Mouse (Mus musculus) MEL (cell line): ENCODE measurements around the gene Arid5b. TPM values are rescaled to one million over a fixed set of nuclear protein-coding genes. Genes with fewer than 3 reads are reported as not detected.

ENCODE experiments used
- DNase-seq: peaks from one replicate; pipeline ENCODE4 v3.0.0; 2011; ENCODE audit warnings: low read depth, low spot score
- H3K27ac ChIP-seq: 2 replicates; pipeline ENCODE4 v1.5.1; 2012; ENCODE audit warnings: low read depth, mild to moderate bottlenecking, control low read depth, low read length, moderate library complexity; ENCODE audit not compliant: control insufficient read depth
- H3K27me3 ChIP-seq, 2 experiments: fragments of 150-350 bp in 1 of 2; sonication (generic) in 1 of 2; 2 replicates each; pipeline ENCODE4 v1.6.1; 2012; ENCODE audit warnings: low read length in 2 of 2, mild to moderate bottlenecking in 2 of 2, improper control_type of control experiment in 1 of 2, moderate library complexity in 1 of 2; ENCODE audit not compliant: insufficient read depth in 2 of 2, control insufficient read depth in 1 of 2
- H3K36me3 ChIP-seq, 2 experiments: 2 replicates each; pipeline ENCODE4 v1.6.1; 2012 to 2014; ENCODE audit warnings: low read length in 2 of 2, improper control_type of control experiment in 1 of 2, inconsistent platforms in 1 of 2, mild to moderate bottlenecking in 1 of 2; ENCODE audit not compliant: insufficient read depth in 2 of 2, control insufficient read depth in 1 of 2
- H3K4me1 ChIP-seq, 2 experiments: fragments of 150-350 bp in 1 of 2; sonication (generic) in 1 of 2; 2 replicates each; pipeline ENCODE4 v1.6.1; 2012; ENCODE audit warnings: low read length in 2 of 2, improper control_type of control experiment in 1 of 2, mild to moderate bottlenecking in 1 of 2; ENCODE audit not compliant: insufficient read depth in 2 of 2, control insufficient read depth in 1 of 2
- H3K4me3 ChIP-seq, 2 experiments: fragments of 150-350 bp in 1 of 2; sonication (generic) in 1 of 2; 2 replicates each; pipeline ENCODE4 v1.5.1; 2012; ENCODE audit warnings: low read depth in 2 of 2, low read length in 2 of 2, mild to moderate bottlenecking in 2 of 2, moderate library complexity in 2 of 2, control low read depth in 1 of 2, improper control_type of control experiment in 1 of 2; ENCODE audit not compliant: control insufficient read depth in 1 of 2, insufficient read depth in 1 of 2
- H3K79me2 ChIP-seq: 2 replicates; pipeline ENCODE4 v1.6.1; 2012; ENCODE audit warnings: mild to moderate bottlenecking, low read length, moderate library complexity; ENCODE audit not compliant: control insufficient read depth, poor library complexity, insufficient read depth
- H3K9ac ChIP-seq: 2 replicates; pipeline ENCODE4 v1.6.1; 2012; ENCODE audit warnings: low read depth, mild to moderate bottlenecking, control low read depth, low read length, moderate library complexity; ENCODE audit not compliant: control insufficient read depth, poor library complexity, severe bottlenecking
- H3K9me3 ChIP-seq: fragments of 150-350 bp; sonication (generic); replicated peaks from 2 replicates; pipeline ENCODE4 v1.6.1; 2012; ENCODE audit warnings: mild to moderate bottlenecking, low read length, improper control_type of control experiment, moderate library complexity; ENCODE audit not compliant: insufficient read depth
- BHLHE40 ChIP-seq: IDR thresholded peaks from 2 replicates; pipeline ENCODE4 v1.6.1; 2012; ENCODE audit warnings: low read depth, mild to moderate bottlenecking, inconsistent platforms, low read length, improper control_type of control experiment, borderline replicate concordance
- CHD1 ChIP-seq: IDR thresholded peaks from 2 replicates; pipeline ENCODE4 v1.6.1; 2012; ENCODE audit warnings: low read depth, mild to moderate bottlenecking, inconsistent platforms, low read length, improper control_type of control experiment
- CHD2 ChIP-seq: IDR thresholded peaks from 2 replicates; pipeline ENCODE4 v1.6.1; 2011; ENCODE audit warnings: low read length, improper control_type of control experiment
- CTCF ChIP-seq, 3 experiments: IDR thresholded peaks in 2 of 3; conservative IDR thresholded peaks in 1 of 3; 2 replicates each; pipeline ENCODE4 v1.5.1; 2011 to 2012; ENCODE audit warnings: low read length in 3 of 3, low read depth in 2 of 3, mild to moderate bottlenecking in 2 of 3, improper control_type of control experiment in 1 of 3, inconsistent platforms in 1 of 3, mixed read lengths in 1 of 3, moderate library complexity in 1 of 3; ENCODE audit not compliant: control insufficient read depth in 1 of 3, insufficient read depth in 1 of 3, poor library complexity in 1 of 3, severe bottlenecking in 1 of 3
- ELF1 ChIP-seq: IDR thresholded peaks from 2 replicates; pipeline ENCODE4 v1.6.1; 2014; ENCODE audit warnings: low read depth, mild to moderate bottlenecking, inconsistent platforms, low read length, improper control_type of control experiment, moderate library complexity
- EP300 ChIP-seq, 2 experiments: IDR thresholded peaks; 2 replicates each; pipeline ENCODE4 v1.6.1; 2011; ENCODE audit warnings: improper control_type of control experiment in 2 of 2, low read length in 2 of 2, low read depth in 1 of 2, mild to moderate bottlenecking in 1 of 2
- ETS1 ChIP-seq: IDR thresholded peaks from 2 replicates; pipeline ENCODE4 v1.6.1; 2012; ENCODE audit warnings: low read depth, mild to moderate bottlenecking, inconsistent platforms, low read length, improper control_type of control experiment, moderate library complexity
- GABPA ChIP-seq: IDR thresholded peaks from 2 replicates; pipeline ENCODE4 v1.6.1; 2012; ENCODE audit warnings: low read depth, mild to moderate bottlenecking, inconsistent platforms, low read length, improper control_type of control experiment, moderate library complexity
- MAFK ChIP-seq: IDR thresholded peaks from 2 replicates; pipeline ENCODE4 v1.6.1; 2011; ENCODE audit warnings: low read depth, mild to moderate bottlenecking, low read length, improper control_type of control experiment, borderline replicate concordance
- MAX ChIP-seq: IDR thresholded peaks from 2 replicates; pipeline ENCODE4 v1.6.1; 2011; ENCODE audit warnings: low read length, improper control_type of control experiment
- MAZ ChIP-seq: IDR thresholded peaks from 2 replicates; pipeline ENCODE4 v1.6.1; 2012; ENCODE audit warnings: low read depth, mild to moderate bottlenecking, inconsistent platforms, low read length, improper control_type of control experiment
- NELFE ChIP-seq: IDR thresholded peaks from 2 replicates; pipeline ENCODE4 v1.6.1; 2011; ENCODE audit warnings: low read depth, low read length, improper control_type of control experiment
- NRF1 ChIP-seq: IDR thresholded peaks from 2 replicates; pipeline ENCODE4 v1.6.1; 2014; ENCODE audit warnings: low read depth, mild to moderate bottlenecking, inconsistent platforms, low read length, improper control_type of control experiment, moderate library complexity; ENCODE audit not compliant: poor library complexity, insufficient read depth, severe bottlenecking
- POLR2AphosphoS2 ChIP-seq: IDR thresholded peaks from 2 replicates; pipeline ENCODE4 v1.6.1; 2011; ENCODE audit warnings: low read length, improper control_type of control experiment
- RAD21 ChIP-seq: IDR thresholded peaks from 2 replicates; pipeline ENCODE4 v1.6.1; 2011; ENCODE audit warnings: mild to moderate bottlenecking, low read depth, low read length, improper control_type of control experiment
- SMC3 ChIP-seq: IDR thresholded peaks from 2 replicates; pipeline ENCODE4 v1.6.1; 2011; ENCODE audit warnings: low read depth, low read length, improper control_type of control experiment
- TAL1 ChIP-seq: IDR thresholded peaks from 2 replicates; pipeline ENCODE4 v1.6.1; 2012; ENCODE audit warnings: mild to moderate bottlenecking, inconsistent platforms, low read length, moderate library complexity, mixed read lengths
- TCF12 ChIP-seq: IDR thresholded peaks from 2 replicates; pipeline ENCODE4 v1.6.1; 2014; ENCODE audit warnings: low read depth, mild to moderate bottlenecking, inconsistent platforms, low read length, improper control_type of control experiment, moderate library complexity
- ZKSCAN1 ChIP-seq: IDR thresholded peaks from 2 replicates; pipeline ENCODE4 v1.6.1; 2012; ENCODE audit warnings: low read depth, mild to moderate bottlenecking, inconsistent platforms, low read length, improper control_type of control experiment, moderate library complexity
- ZNF384 ChIP-seq: IDR thresholded peaks from 2 replicates; pipeline ENCODE4 v1.6.1; 2012; ENCODE audit warnings: low read depth, mild to moderate bottlenecking, inconsistent platforms, low read length, improper control_type of control experiment
- polyA plus RNA-seq, 2 experiments: library from polyadenylated mRNA; stranded (reverse) in 1 of 2; unstranded in 1 of 2; fragments of >175 nt in 1 of 2; fragments of >200 nt in 1 of 2; gene quantifications; 2 replicates each; pipeline versions ENCODE4 v1.2.1 to v1.2.4; 2012; ENCODE audit warnings: low replicate concordance in 2 of 2, low read depth in 1 of 2; ENCODE audit not compliant: insufficient read length in 2 of 2, insufficient read depth in 1 of 2, missing spikeins in 1 of 2
- total RNA-seq: library from RNA; depleted of rRNA; stranded (reverse); fragments of 300-350 nt; gene quantifications from 2 replicates; pipeline ENCODE4 v1.2.3, GENCODE M21; 2012

The Arid5b gene
- total and polyA plus RNA-seq, 3 experiments = 0.03 TPM; not detected in 2

GRCm38 (mm10) chr10:68210025-68210642 is 68.4 kb downstream of the Arid5b start:
- no peak for TF ChIP-seq CTCF (IDR thresholded peaks at IDR 0.05 in 2 of 3, conservative IDR thresholded peaks at IDR 0.05 in 1 of 3; ENCODE audit: control insufficient read depth in 1 of 3, insufficient read depth in 1 of 3, low read depth in 2 of 3, low read length in 3 of 3, poor library complexity in 1 of 3, severe bottlenecking in 1 of 3)
- no peak for TF ChIP-seq TAL1
- no peak for TF ChIP-seq NELFE
- no peak for TF ChIP-seq MAZ
- no peak for TF ChIP-seq RAD21
- no peak for TF ChIP-seq NRF1
- no peak for TF ChIP-seq GABPA
- TF ChIP-seq ETS1 = no peak
- TF ChIP-seq ZNF384 = no peak
- TF ChIP-seq MAX = no peak
- no peak for TF ChIP-seq CHD2
- TF ChIP-seq POLR2AphosphoS2 = no peak
- TF ChIP-seq CHD1 = no peak
- DNase-seq = no peak
- H3K9ac ChIP-seq = no peak overlapping the region
- no peaks in the 10 kb centered on the region for H3K79me2 ChIP-seq
- no peaks in the 10 kb centered on the region for H3K4me1 ChIP-seq
- H3K27me3 ChIP-seq = no peaks in the 10 kb centered on the region
- no peak overlapping the region for H3K4me3 ChIP-seq
- H3K9me3 ChIP-seq = no peaks in the 10 kb centered on the region
- H3K27ac ChIP-seq = no peak overlapping the region
- H3K36me3 ChIP-seq = no peaks in the 10 kb centered on the region

DNA sequence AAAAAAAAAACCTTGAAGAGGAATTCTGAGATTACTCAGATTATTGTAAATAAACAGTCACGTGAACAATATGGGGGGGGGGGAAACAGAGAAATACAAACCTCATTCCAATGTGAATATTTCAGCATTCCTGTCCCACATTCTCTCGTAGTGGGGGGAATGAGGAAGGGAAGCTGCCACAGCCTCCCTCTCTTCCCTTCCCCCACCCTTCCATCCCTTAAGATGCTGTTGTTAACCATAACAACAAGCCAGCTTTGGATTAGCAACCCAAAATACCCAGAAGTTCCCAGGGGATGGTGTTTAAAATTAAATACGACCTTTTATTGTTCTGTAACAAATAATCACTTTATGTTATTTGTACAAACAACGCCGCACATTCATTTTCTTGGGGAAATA is 69.9 kb downstream of the Arid5b start:
- Histone ChIP-seq H3K9ac (no peak overlapping the region), H3K4me1 (no peaks in the 10 kb centered on the region), H3K9me3 (no peaks in the 10 kb centered on the region), H3K79me2 (no peaks in the 10 kb centered on the region), H3K27ac (no peak overlapping the region), H3K36me3 (no peaks in the 10 kb centered on the region), H3K27me3 (no peaks in the 10 kb centered on the region), H3K4me3 (no peak overlapping the region)
- no peak for DNase-seq
- no peak for TF ChIP-seq BHLHE40
- no peak for TF ChIP-seq SMC3
- TF ChIP-seq ZKSCAN1 = no peak
- no peak for TF ChIP-seq ETS1
- TF ChIP-seq NELFE = no peak
- TF ChIP-seq CHD1 = no peak
- TF ChIP-seq MAFK = no peak
- no peak for TF ChIP-seq TCF12
- TF ChIP-seq EP300 (IDR thresholded peaks at IDR 0.05; ENCODE audit: low read depth in 1 of 2, low read length in 2 of 2) = no peak
- no peak for TF ChIP-seq GABPA
- TF ChIP-seq ELF1 = no peak
- TF ChIP-seq MAZ = no peak
